In genomic region chr7:143738194-143738593, GRCm38 (mm10) we compare ENCODE assay signal across 12 mouse cellular contexts. TPM values are rescaled to one million over a fixed set of nuclear protein-coding genes. Genes with fewer than 3 reads are reported as not detected.
A peak's percentile ranks its signal among the peaks of the same experiment; 100 is the strongest.
DNase-seq lines count a peak whose midpoint lies in the region; ATAC-seq and TF ChIP-seq lines count a peak whose summit lies in the region.
"Had no signal": no experiment of that assay in that cellular context is flagged by ENCODE, and none has a peak within 500 bp of the region (broad histone marks: within the 10 kb centered on the region; RNA-seq: fewer than 3 reads in every experiment).

No protein-coding gene starts in this region.

- intact Hi-C loops in heart, postnatal 14 days (cut with DNase I) = no loop called here

- H3K4me1 ChIP-seq in heart, embryonic 15.5 days (replicated peaks) = peaks cover 41% of the 10 kb centered on the region
- H3K4me1 ChIP-seq in cortical plate, adult 2 months (ENCODE audit: control insufficient read depth, insufficient read depth, low read length) = peaks cover 8% of the 10 kb centered on the region
- H3K4me1 ChIP-seq in forebrain, embryonic 16.5 days (replicated peaks; ENCODE audit: control insufficient read depth, insufficient read depth, low read length) = peaks cover 26% of the 10 kb centered on the region
- H3K4me1 ChIP-seq in midbrain, embryonic 10.5 days = peaks cover 29% of the 10 kb centered on the region

- no peak for ATAC-seq in heart, embryonic 15.5 days (replicated peaks; ENCODE audit: insufficient number of reproducible peaks, insufficient read depth, low FRiP score, low read depth)
- ATAC-seq in forebrain, embryonic 16.5 days = peak; percentile 29
- ATAC-seq: activated CD4-positive, CD25-positive, alpha-beta regulatory T cell, adult 4 months had no signal

- H3K36me3 ChIP-seq in heart, embryonic 15.5 days = no peaks in the 10 kb centered on the region
- H3K36me3 ChIP-seq in forebrain, embryonic 16.5 days (ENCODE audit: control insufficient read depth, insufficient read depth) = no peaks in the 10 kb centered on the region
- H3K36me3 ChIP-seq in midbrain, embryonic 10.5 days = 0 out of 2 replicates have a peak, but pooled peaks cover 2% of the 10 kb centered on the region

- TF ChIP-seq CTCF in cortical plate, adult 2 months (IDR thresholded peaks at IDR 0.05; ENCODE audit: extremely low read depth, insufficient read depth, low read length) = no peak

- peak overlapping the region; percentile 99; the same call in 1 of the 2 replicates for H3K9ac ChIP-seq in heart, embryonic 15.5 days
- peak overlapping the region; percentile 93 for H3K9ac ChIP-seq in forebrain, embryonic 16.5 days (replicated peaks; ENCODE audit: low read depth, low read length)

- peak overlapping the region; percentile 96 for H3K4me3 ChIP-seq in heart, embryonic 15.5 days
- H3K4me3 ChIP-seq in cortical plate, adult 2 months (ENCODE audit: insufficient read depth, low read length) = peak overlapping the region; percentile 69; the same call in 1 of the 2 replicates
- H3K4me3 ChIP-seq in forebrain, embryonic 16.5 days (replicated peaks; ENCODE audit: low read length) = peak overlapping the region; percentile 85
- peak overlapping the region; percentile 76; the same call in 1 of the 2 replicates for H3K4me3 ChIP-seq in midbrain, embryonic 10.5 days

- DNase-seq in heart, postnatal 14 days = no peak
- no peak for DNase-seq in midbrain, embryonic 10.5 days (ENCODE audit: low spot score)
- no peak for DNase-seq in adrenal gland, postnatal 10 days
- DNase-seq in right cerebral cortex, postnatal 14 days = no peak
- DNase-seq in embryo, embryonic 10 days (ENCODE audit: low spot score) = no peak
- DNase-seq: cerebellum, adult 9-11 months; gastrocnemius, postnatal 36 days had no signal

- H3K27ac ChIP-seq in heart, embryonic 15.5 days = peak overlapping the region; percentile 95
- H3K27ac ChIP-seq in cortical plate, adult 2 months (ENCODE audit: insufficient read depth, low read length) = no peak overlapping the region
- H3K27ac ChIP-seq in forebrain, embryonic 16.5 days (ENCODE audit: low read length) = peak overlapping the region; percentile 62
- peak overlapping the region; percentile 67 for H3K27ac ChIP-seq in midbrain, embryonic 10.5 days (replicated peaks)

- TF ChIP-seq POLR2A in cortical plate, adult 2 months (IDR thresholded peaks at IDR 0.05; ENCODE audit: extremely low read depth, insufficient read depth, low read length) = no peak

- peaks cover 3% of the 10 kb centered on the region; the same call in 1 of the 2 replicates for H3K27me3 ChIP-seq in heart, embryonic 15.5 days
- H3K27me3 ChIP-seq in forebrain, embryonic 16.5 days (replicated peaks; ENCODE audit: control insufficient read depth, insufficient read depth, low read length) = no peaks in the 10 kb centered on the region
- peaks cover 49% of the 10 kb centered on the region for H3K27me3 ChIP-seq in midbrain, embryonic 10.5 days (ENCODE audit: low read depth, poor library complexity, severe bottlenecking)

- no peaks in the 10 kb centered on the region for H3K9me3 ChIP-seq in heart, embryonic 15.5 days (replicated peaks)
- H3K9me3 ChIP-seq in forebrain, embryonic 16.5 days (ENCODE audit: control insufficient read depth, low read length) = no peaks in the 10 kb centered on the region
- H3K9me3 ChIP-seq in midbrain, embryonic 10.5 days (replicated peaks) = no peaks in the 10 kb centered on the region

- WGBS in heart, embryonic 15.5 days = 40% methylated on average over 6 of the region's 6 CpGs
- 51% methylated on average over 6 of the region's 6 CpGs for WGBS in forebrain, embryonic 16.5 days
- 82% methylated on average over 6 of the region's 6 CpGs for WGBS in midbrain, embryonic 10.5 days

- H3K4me2 ChIP-seq in heart, embryonic 15.5 days = peak overlapping the region; percentile 92
- H3K4me2 ChIP-seq in forebrain, embryonic 16.5 days (ENCODE audit: low read length) = peak overlapping the region; percentile 80

RNA-seq across cellular contexts. Expression of gene Osbpl5, which starts 18.6 kb away (rescaled TPM):
- polyA plus RNA-seq in heart, embryonic 15.5 days (2015; fragmentation: Nextera tagmentation; extraction: Ambion mirVana) = 31.2 and 39.7 TPM in 2 replicates
- 10 to 100 TPM; 18.5 to 21.9 TPM for total RNA-seq in heart, postnatal 14 days (2021)
- polyA plus RNA-seq in cortical plate, adult 2 months (2012; rRNA removed) = 37.4 and 39.1 TPM in 2 replicates
- 34.0 and 35.8 TPM in 2 replicates for polyA plus RNA-seq in forebrain, embryonic 16.5 days (2015; fragmentation: Nextera tagmentation; extraction: Ambion mirVana)
- polyA plus RNA-seq in midbrain, embryonic 10.5 days (2016; fragmentation: Nextera tagmentation; extraction: Ambion mirVana) = 11.1 and 16.3 TPM in 2 replicates
- 10 to 100 TPM; 30.1 to 34.0 TPM for total RNA-seq in adrenal gland, postnatal 10 days (2021)

RNA-seq across cellular contexts. Expression of gene Mrgprg, which starts 28.6 kb away (rescaled TPM):
- not detected in 2 replicates for polyA plus RNA-seq in heart, embryonic 15.5 days (2015; fragmentation: Nextera tagmentation; extraction: Ambion mirVana)
- total RNA-seq in heart, postnatal 14 days (2021) = not detected
- polyA plus RNA-seq in cortical plate, adult 2 months (2012; rRNA removed) = not detected in 2 replicates
- polyA plus RNA-seq in forebrain, embryonic 16.5 days (2015; fragmentation: Nextera tagmentation; extraction: Ambion mirVana) = not detected in 2 replicates
- polyA plus RNA-seq in midbrain, embryonic 10.5 days (2016; fragmentation: Nextera tagmentation; extraction: Ambion mirVana) = not detected in 2 replicates
- total RNA-seq in adrenal gland, postnatal 10 days (2021) = under 1 TPM; 0.18 to 0.58 TPM
- total RNA-seq: gastrocnemius, postnatal 36 days; left cerebral cortex, adult 8-10 months had no signal
- polyA plus RNA-seq: activated CD4-positive, CD25-positive, alpha-beta regulatory T cell, adult 4 months had no signal

RNA-seq across cellular contexts. Expression of gene Mrgpre, which starts 46.1 kb away (rescaled TPM):
- 1.4 and 2.8 TPM in 2 replicates for polyA plus RNA-seq in heart, embryonic 15.5 days (2015; fragmentation: Nextera tagmentation; extraction: Ambion mirVana)
- 1 to 10 TPM; 1.5 to 1.8 TPM for total RNA-seq in heart, postnatal 14 days (2021)
- polyA plus RNA-seq in cortical plate, adult 2 months (2012; rRNA removed) = 5.3 and 5.7 TPM in 2 replicates
- 4.0 and 5.8 TPM in 2 replicates for polyA plus RNA-seq in forebrain, embryonic 16.5 days (2015; fragmentation: Nextera tagmentation; extraction: Ambion mirVana)
- polyA plus RNA-seq in midbrain, embryonic 10.5 days (2016; fragmentation: Nextera tagmentation; extraction: Ambion mirVana) = 1.8 and 3.3 TPM in 2 replicates
- total RNA-seq in adrenal gland, postnatal 10 days (2021) = 1 to 10 TPM; 2.6 to 3.0 TPM

RNA-seq across cellular contexts. Expression of gene Tnfrsf23, which starts 52.5 kb away (rescaled TPM):
- polyA plus RNA-seq in heart, embryonic 15.5 days (2015; fragmentation: Nextera tagmentation; extraction: Ambion mirVana) = 1.9 and 3.0 TPM in 2 replicates
- 1 to 10 TPM; 1.4 to 1.5 TPM for total RNA-seq in heart, postnatal 14 days (2021)
- polyA plus RNA-seq in cortical plate, adult 2 months (2012; rRNA removed) = 2.5 and 3.0 TPM in 2 replicates
- polyA plus RNA-seq in forebrain, embryonic 16.5 days (2015; fragmentation: Nextera tagmentation; extraction: Ambion mirVana) = 0.61 and 0.76 TPM in 2 replicates
- polyA plus RNA-seq in midbrain, embryonic 10.5 days (2016; fragmentation: Nextera tagmentation; extraction: Ambion mirVana) = 0.30 and 0.38 TPM in 2 replicates
- total RNA-seq in adrenal gland, postnatal 10 days (2021) = 1 to 10 TPM; 2.4 to 3.0 TPM
